Mouse (Mus musculus): ENCODE data around the gene Bscl2. TPM values are rescaled to one million over a fixed set of nuclear protein-coding genes. Genes with fewer than 3 reads are reported as not detected.

Gene Bscl2
- polyA plus RNA-seq, 1 experiment from 2014 or later = 58.1 TPM

Small RNA genes within 50 kb of the gene (microRNA-seq; reads per million reads assigned to microRNA genes)
- not detected for gene Mir5136

Other genes with a start within 250 kb of the Bscl2 start
- gene Slc22a8, start 246.2 kb upstream of the Bscl2 start, polyA plus RNA-seq (2015; fragmentation: Nextera tagmentation; extraction: Ambion mirVana) = 6.8 and 8.3 TPM in 2 replicates
- 21.6 and 26.5 TPM in 2 replicates for gene Slc22a6, start 219.4 kb upstream of the Bscl2 start, polyA plus RNA-seq (2015; fragmentation: Nextera tagmentation; extraction: Ambion mirVana)
- gene Chrm1, start 173.7 kb upstream of the Bscl2 start, polyA plus RNA-seq (2015; fragmentation: Nextera tagmentation; extraction: Ambion mirVana) = 0.06 and 0.14 TPM in 2 replicates
- 115 and 123 TPM in 2 replicates for gene Slc3a2, start 114.1 kb upstream of the Bscl2 start, polyA plus RNA-seq (2015; fragmentation: Nextera tagmentation; extraction: Ambion mirVana)
- gene Wdr74, start 101.6 kb upstream of the Bscl2 start, polyA plus RNA-seq (2015; fragmentation: Nextera tagmentation; extraction: Ambion mirVana) = 90.1 and 94.2 TPM in 2 replicates
- gene 1700092M07Rik, start 96.7 kb upstream of the Bscl2 start, polyA plus RNA-seq (2015; fragmentation: Nextera tagmentation; extraction: Ambion mirVana) = 2.0 and 2.6 TPM in 2 replicates
- gene Stx5a, start 96.1 kb upstream of the Bscl2 start, polyA plus RNA-seq (2015; fragmentation: Nextera tagmentation; extraction: Ambion mirVana) = 132 and 145 TPM in 2 replicates
- 183 and 189 TPM in 2 replicates for gene Nxf1, start 80.4 kb upstream of the Bscl2 start, polyA plus RNA-seq (2015; fragmentation: Nextera tagmentation; extraction: Ambion mirVana)
- gene Tmem223, start 66.5 kb upstream of the Bscl2 start, polyA plus RNA-seq (2015; fragmentation: Nextera tagmentation; extraction: Ambion mirVana) = 206 and 220 TPM in 2 replicates
- 83.6 and 85.6 TPM in 2 replicates for gene Tmem179b, start 63.0 kb upstream of the Bscl2 start, polyA plus RNA-seq (2015; fragmentation: Nextera tagmentation; extraction: Ambion mirVana)
- 31.5 and 35.1 TPM in 2 replicates for gene Taf6l, start 51.0 kb upstream of the Bscl2 start, polyA plus RNA-seq (2015; fragmentation: Nextera tagmentation; extraction: Ambion mirVana)
- gene Polr2g, start 38.9 kb upstream of the Bscl2 start, polyA plus RNA-seq (2015; fragmentation: Nextera tagmentation; extraction: Ambion mirVana) = 172 and 187 TPM in 2 replicates
- gene Zbtb3, start 34.9 kb upstream of the Bscl2 start, polyA plus RNA-seq (2015; fragmentation: Nextera tagmentation; extraction: Ambion mirVana) = 5.1 and 5.7 TPM in 2 replicates
- gene Ttc9c, start 18.1 kb upstream of the Bscl2 start, polyA plus RNA-seq (2015; fragmentation: Nextera tagmentation; extraction: Ambion mirVana) = 61.7 and 62.7 TPM in 2 replicates
- gene Hnrnpul2, start 17.5 kb upstream of the Bscl2 start, polyA plus RNA-seq (2015; fragmentation: Nextera tagmentation; extraction: Ambion mirVana) = 5.6 and 6.4 TPM in 2 replicates
- gene AC129217.1, start 7.7 kb upstream of the Bscl2 start, polyA plus RNA-seq (2015; fragmentation: Nextera tagmentation; extraction: Ambion mirVana) = not detected in 2 replicates
- 4.8 and 8.5 TPM in 2 replicates for gene Gng3, start 1.7 kb downstream of the Bscl2 start, polyA plus RNA-seq (2015; fragmentation: Nextera tagmentation; extraction: Ambion mirVana)
- 0.84 and 1.3 TPM in 2 replicates for gene Lrrn4cl, start 13.3 kb downstream of the Bscl2 start, polyA plus RNA-seq (2015; fragmentation: Nextera tagmentation; extraction: Ambion mirVana)
- 192 and 195 TPM in 2 replicates for gene Ubxn1, start 34.0 kb downstream of the Bscl2 start, polyA plus RNA-seq (2015; fragmentation: Nextera tagmentation; extraction: Ambion mirVana)
- 69.5 and 72.8 TPM in 2 replicates for gene Uqcc3, start 43.5 kb downstream of the Bscl2 start, polyA plus RNA-seq (2015; fragmentation: Nextera tagmentation; extraction: Ambion mirVana)
- gene Lbhd1, start 46.3 kb downstream of the Bscl2 start, polyA plus RNA-seq (2015; fragmentation: Nextera tagmentation; extraction: Ambion mirVana) = 82.3 and 111 TPM in 2 replicates
- gene Gm49403, start 46.5 kb downstream of the Bscl2 start, polyA plus RNA-seq (2015; fragmentation: Nextera tagmentation; extraction: Ambion mirVana) = not detected in 2 replicates
- 100 TPM in 2 replicates for gene 1810009A15Rik, start 51.4 kb downstream of the Bscl2 start, polyA plus RNA-seq (2015; fragmentation: Nextera tagmentation; extraction: Ambion mirVana)
- gene Gm49416, start 51.5 kb downstream of the Bscl2 start, polyA plus RNA-seq (2015; fragmentation: Nextera tagmentation; extraction: Ambion mirVana) = not detected in 2 replicates
- gene Ints5, start 55.5 kb downstream of the Bscl2 start, polyA plus RNA-seq (2015; fragmentation: Nextera tagmentation; extraction: Ambion mirVana) = 42.4 and 47.4 TPM in 2 replicates
- 126 and 130 TPM in 2 replicates for gene Ganab, start 60.6 kb downstream of the Bscl2 start, polyA plus RNA-seq (2015; fragmentation: Nextera tagmentation; extraction: Ambion mirVana)
- gene B3gat3, start 82.9 kb downstream of the Bscl2 start, polyA plus RNA-seq (2015; fragmentation: Nextera tagmentation; extraction: Ambion mirVana) = 51.2 and 51.8 TPM in 2 replicates
- gene Rom1, start 91.9 kb downstream of the Bscl2 start, polyA plus RNA-seq (2015; fragmentation: Nextera tagmentation; extraction: Ambion mirVana) = 3.9 and 4.9 TPM in 2 replicates
- 28.7 and 33.5 TPM in 2 replicates for gene Eml3, start 92.1 kb downstream of the Bscl2 start, polyA plus RNA-seq (2015; fragmentation: Nextera tagmentation; extraction: Ambion mirVana)
- 166 and 168 TPM in 2 replicates for gene Mta2, start 104.4 kb downstream of the Bscl2 start, polyA plus RNA-seq (2015; fragmentation: Nextera tagmentation; extraction: Ambion mirVana)
- 32.9 and 33.5 TPM in 2 replicates for gene Tut1, start 116.4 kb downstream of the Bscl2 start, polyA plus RNA-seq (2015; fragmentation: Nextera tagmentation; extraction: Ambion mirVana)
- 467 and 476 TPM in 2 replicates for gene Eef1g, start 129.6 kb downstream of the Bscl2 start, polyA plus RNA-seq (2015; fragmentation: Nextera tagmentation; extraction: Ambion mirVana)
- gene Ahnak, start 151.8 kb downstream of the Bscl2 start, polyA plus RNA-seq (2015; fragmentation: Nextera tagmentation; extraction: Ambion mirVana) = 17.3 and 18.2 TPM in 2 replicates

Data from kidney, embryonic 15.5 days (tissue).